Mouse (Mus musculus): ENCODE data around the gene Tjp1. TPM values are rescaled to one million over a fixed set of nuclear protein-coding genes. Genes with fewer than 3 reads are reported as not detected.

The Tjp1 gene
- polyA plus RNA-seq, 2 experiments: 1.9 to 4.9 TPM

DNA sequence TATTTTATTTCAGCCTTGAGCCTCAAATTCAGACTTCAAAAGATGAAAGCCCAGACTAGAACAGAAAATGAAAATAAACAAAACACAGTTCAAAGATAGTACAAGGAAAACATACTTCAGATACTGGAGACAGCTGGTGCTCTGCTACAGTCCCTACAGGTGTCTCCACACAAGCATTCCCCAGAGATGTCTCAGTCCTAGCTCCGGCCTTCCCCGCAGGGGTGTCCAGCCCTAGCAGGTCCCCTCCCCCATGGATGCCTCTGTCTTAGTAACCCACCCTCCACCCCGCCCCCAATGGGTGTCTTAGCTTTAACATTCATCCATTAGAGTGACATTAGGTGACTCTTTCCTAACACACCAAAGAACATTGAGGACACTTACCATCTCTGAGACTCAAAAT, 108.6 kb downstream of the Tjp1 start:
- DNase-seq (ENCODE audit: low read depth in 3 of 3, low spot score in 3 of 3) (no peak), ATAC-seq (ENCODE audit: insufficient read depth) (no peak)
- no peak overlapping the region for H3K4me2 ChIP-seq (ENCODE audit: low read depth)
- no peak overlapping the region for H3K27ac ChIP-seq
- WGBS (ENCODE audit: insufficient replicate concordance): 39% methylated on average over 3 of the region's 3 CpGs
- no peaks in the 10 kb centered on the region for H3K36me3 ChIP-seq (replicated peaks; ENCODE audit: control insufficient read depth, insufficient read depth, low read depth)
- H3K4me1 ChIP-seq (replicated peaks; ENCODE audit: control insufficient read depth in 2 of 2, insufficient read depth in 2 of 2, low read length in 1 of 2): peaks cover 0 to 7% of the 10 kb centered on the region in 2 experiments; a peak in 2 of 4 replicates
- H3K27me3 ChIP-seq (ENCODE audit: control insufficient read depth, insufficient read depth, low read length): no peaks in the 10 kb centered on the region
- H3K4me3 ChIP-seq (ENCODE audit: insufficient read depth in 1 of 2, low read depth in 2 of 2, low read length in 2 of 2): no peak overlapping the region
- TF ChIP-seq EP300 (IDR thresholded peaks at IDR 0.05; ENCODE audit: low read depth) (no peak), CTCF (IDR thresholded peaks at IDR 0.05; ENCODE audit: low read depth) (no peak)
- no peaks in the 10 kb centered on the region for H3K9me3 ChIP-seq (ENCODE audit: control insufficient read depth, low read length)
- H3K9ac ChIP-seq (replicated peaks): no peak overlapping the region

DNA sequence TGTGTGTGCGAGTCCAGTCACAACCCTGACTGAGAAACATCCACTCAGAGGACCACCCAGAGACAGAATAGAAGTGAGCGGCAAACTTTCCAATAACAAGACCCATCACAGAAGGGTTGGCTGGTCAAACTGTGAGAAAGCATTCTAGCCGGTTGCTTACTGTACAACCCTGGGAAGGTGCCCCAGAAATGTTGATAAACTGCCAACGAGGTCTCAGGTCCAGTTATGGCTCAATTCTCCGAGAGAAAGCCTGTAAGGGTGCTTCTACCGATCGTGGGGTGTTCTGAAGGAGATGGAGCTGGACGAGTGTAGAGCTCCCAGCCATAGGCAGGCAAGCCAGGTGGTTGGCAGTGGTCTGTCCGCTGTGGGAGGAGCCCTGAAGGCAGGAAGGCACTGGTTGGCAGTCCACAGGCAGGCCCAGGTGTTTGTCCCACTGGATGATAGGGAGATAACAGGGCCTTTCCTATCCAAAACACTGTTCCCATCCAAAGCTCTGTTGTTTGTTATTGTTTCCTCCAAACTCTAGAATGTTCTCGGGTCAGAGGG, 109.1 kb downstream of the Tjp1 start:
- TF ChIP-seq EP300 (IDR thresholded peaks at IDR 0.05; ENCODE audit: low read depth): no peak
- TF ChIP-seq CTCF (IDR thresholded peaks at IDR 0.05; ENCODE audit: low read depth): no peak
- Histone ChIP-seq H3K27ac (no peak overlapping the region), H3K4me2 (ENCODE audit: low read depth) (no peak overlapping the region), H3K36me3 (replicated peaks; ENCODE audit: control insufficient read depth, insufficient read depth, low read depth) (no peaks in the 10 kb centered on the region), H3K9me3 (ENCODE audit: control insufficient read depth, low read length) (no peaks in the 10 kb centered on the region), H3K9ac (replicated peaks) (no peak overlapping the region), H3K4me1 (replicated peaks; ENCODE audit: control insufficient read depth in 2 of 2, insufficient read depth in 2 of 2, low read length in 1 of 2) (peaks cover 0 to 7% of the 10 kb centered on the region in 2 experiments; a peak in 2 of 4 replicates), H3K27me3 (ENCODE audit: control insufficient read depth, insufficient read depth, low read length) (no peaks in the 10 kb centered on the region), H3K4me3 (ENCODE audit: insufficient read depth in 1 of 2, low read depth in 2 of 2, low read length in 2 of 2) (no peak overlapping the region)
- WGBS (ENCODE audit: insufficient replicate concordance): 59% methylated on average over 10 of the region's 10 CpGs
- ATAC-seq (ENCODE audit: insufficient read depth) (no peak), DNase-seq (ENCODE audit: low read depth in 3 of 3, low spot score in 3 of 3) (no peak)

DNA sequence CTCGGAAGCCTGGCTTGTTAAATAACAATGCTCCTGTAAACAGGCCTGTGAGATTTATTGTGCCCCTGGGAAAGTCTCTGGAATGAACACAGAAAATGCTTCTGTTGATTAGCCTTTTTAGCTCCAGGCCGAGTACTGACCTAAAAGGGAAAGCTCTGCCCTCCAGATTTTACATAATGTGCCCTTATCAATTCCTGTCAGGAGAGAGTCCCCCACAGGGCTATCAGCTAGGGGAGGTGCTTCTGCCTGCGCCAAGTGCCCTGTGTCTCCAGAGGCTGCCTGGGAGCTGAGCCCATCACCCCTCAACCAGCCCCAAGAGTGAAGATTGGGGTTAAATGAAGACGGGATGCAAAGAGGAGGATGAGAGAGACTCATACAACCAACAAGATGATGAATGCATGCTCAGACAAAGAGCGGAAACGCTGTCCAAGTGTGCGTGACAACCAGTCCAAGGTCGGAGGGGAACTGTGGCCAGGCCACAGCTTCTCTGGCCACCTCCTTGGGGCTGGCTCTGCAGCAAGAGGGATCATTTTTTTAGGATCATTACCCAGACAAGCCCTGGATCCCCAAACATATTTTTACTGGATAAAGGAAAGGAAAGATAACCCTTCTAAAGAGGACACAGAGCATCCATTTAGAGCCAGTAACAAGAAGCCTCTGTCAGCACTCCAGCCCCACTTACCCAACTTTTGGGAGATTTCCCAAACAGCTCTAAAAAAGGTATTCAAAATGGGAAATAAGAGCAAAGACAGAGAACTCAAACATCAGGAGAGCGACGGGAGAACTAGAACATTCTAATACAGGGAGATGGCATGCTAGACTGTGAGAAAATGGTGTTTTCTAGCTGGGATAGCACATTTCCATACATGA, 110.1 kb downstream of the Tjp1 start:
- DNase-seq (ENCODE audit: low read depth in 3 of 3, low spot score in 3 of 3): no peak
- peaks cover 0 to 7% of the 10 kb centered on the region in 2 experiments; a peak in 2 of 4 replicates for H3K4me1 ChIP-seq (replicated peaks; ENCODE audit: control insufficient read depth in 2 of 2, insufficient read depth in 2 of 2, low read length in 1 of 2)
- ATAC-seq (ENCODE audit: insufficient read depth): no peak
- no peak overlapping the region for H3K9ac ChIP-seq (replicated peaks)
- H3K36me3 ChIP-seq (replicated peaks; ENCODE audit: control insufficient read depth, insufficient read depth, low read depth): no peaks in the 10 kb centered on the region
- TF ChIP-seq CTCF (IDR thresholded peaks at IDR 0.05; ENCODE audit: low read depth): no peak
- no peak for TF ChIP-seq EP300 (IDR thresholded peaks at IDR 0.05; ENCODE audit: low read depth)
- 31% methylated on average over 10 of the region's 10 CpGs for WGBS (ENCODE audit: insufficient replicate concordance)
- H3K27ac ChIP-seq: no peak overlapping the region
- no peak overlapping the region for H3K4me2 ChIP-seq (ENCODE audit: low read depth)
- no peaks in the 10 kb centered on the region for H3K27me3 ChIP-seq (ENCODE audit: control insufficient read depth, insufficient read depth, low read length)
- H3K9me3 ChIP-seq (ENCODE audit: control insufficient read depth, low read length): no peaks in the 10 kb centered on the region
- H3K4me3 ChIP-seq (ENCODE audit: insufficient read depth in 1 of 2, low read depth in 2 of 2, low read length in 2 of 2): no peak overlapping the region

DNA sequence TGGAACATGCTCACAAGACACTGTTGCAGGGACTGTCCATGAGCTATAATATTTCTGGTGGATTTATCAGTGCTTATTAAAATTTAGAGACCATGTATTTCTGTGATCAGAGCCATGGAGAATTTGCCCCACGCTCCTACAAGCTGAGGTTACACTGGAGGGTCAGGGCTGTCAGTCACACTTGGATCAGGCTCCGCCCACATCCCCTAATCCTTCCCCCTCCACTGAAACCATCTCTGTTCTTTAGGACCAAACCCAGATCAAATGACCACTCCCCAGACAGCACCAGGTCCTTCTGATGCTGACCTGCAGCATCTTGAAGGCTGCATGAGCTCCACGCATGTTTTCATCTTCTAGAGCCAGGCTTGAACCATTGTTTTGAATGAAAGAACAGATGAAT, 111.1 kb downstream of the Tjp1 start:
- Histone ChIP-seq H3K27me3 (ENCODE audit: control insufficient read depth, insufficient read depth, low read length) (no peaks in the 10 kb centered on the region), H3K4me1 (replicated peaks; ENCODE audit: control insufficient read depth in 2 of 2, insufficient read depth in 2 of 2, low read length in 1 of 2) (peaks cover 0 to 7% of the 10 kb centered on the region in 2 experiments; a peak in 2 of 4 replicates), H3K4me3 (ENCODE audit: insufficient read depth in 1 of 2, low read depth in 2 of 2, low read length in 2 of 2) (no peak overlapping the region), H3K9me3 (ENCODE audit: control insufficient read depth, low read length) (no peaks in the 10 kb centered on the region), H3K27ac (no peak overlapping the region), H3K9ac (replicated peaks) (no peak overlapping the region), H3K4me2 (ENCODE audit: low read depth) (no peak overlapping the region), H3K36me3 (replicated peaks; ENCODE audit: control insufficient read depth, insufficient read depth, low read depth) (no peaks in the 10 kb centered on the region)
- DNase-seq (ENCODE audit: low read depth in 3 of 3, low spot score in 3 of 3) (no peak), ATAC-seq (ENCODE audit: insufficient read depth) (no peak)
- WGBS (ENCODE audit: insufficient replicate concordance): 49% methylated on average over 3 of the region's 3 CpGs
- TF ChIP-seq CTCF (IDR thresholded peaks at IDR 0.05; ENCODE audit: low read depth) (no peak), EP300 (IDR thresholded peaks at IDR 0.05; ENCODE audit: low read depth) (no peak)
